ENCODE assay signal across 8 mouse cellular contexts in genomic region chr6:99670481-99671119, GRCm38 (mm10). TPM values are rescaled to one million over a fixed set of nuclear protein-coding genes. Genes with fewer than 3 reads are reported as not detected.
DNase-seq lines count a peak whose midpoint lies in the region; ATAC-seq and TF ChIP-seq lines count a peak whose summit lies in the region.

No protein-coding gene starts in this region.

- DNase-seq in urinary bladder, postnatal 25 days (ENCODE audit: low spot score) = peak; percentile 50
- no peak for DNase-seq in urinary bladder, postnatal 10 days (ENCODE audit: low spot score)
- DNase-seq in brain, embryonic 14.5 days (ENCODE audit: low read depth) = peak; percentile 90
- DNase-seq in hindbrain, postnatal 0 days (ENCODE audit: low spot score) = peak; percentile 80
- DNase-seq in left cerebral cortex, postnatal 4 days = peak; percentile 64
- DNase-seq in thymus, postnatal 4 days = peak; percentile 80

- intact Hi-C loops in left cerebral cortex, postnatal 4 days (cut with DNase I) = no loop called here

- no peak overlapping the region for H3K4me3 ChIP-seq in forebrain, embryonic 12.5 days (replicated peaks)
- no peak overlapping the region for H3K4me3 ChIP-seq in hindbrain, postnatal 0 days (ENCODE audit: low read length)

- no peak overlapping the region for H3K4me2 ChIP-seq in forebrain, embryonic 12.5 days
- no peak overlapping the region for H3K4me2 ChIP-seq in hindbrain, postnatal 0 days (ENCODE audit: low read depth, low read length)

- 56% methylated on average over 7 of the region's 7 CpGs for WGBS in forebrain, embryonic 12.5 days
- WGBS in hindbrain, postnatal 0 days = 44% methylated on average over 7 of the region's 7 CpGs

- no peak for TF ChIP-seq POLR2A in brain, embryonic 14.5 days (IDR thresholded peaks at IDR 0.05; ENCODE audit: borderline replicate concordance, extremely low read depth, insufficient read depth, insufficient read length, poor library complexity, severe bottlenecking)

- TF ChIP-seq CTCF in brain, embryonic 14.5 days (IDR thresholded peaks at IDR 0.05; ENCODE audit: borderline replicate concordance, extremely low read depth, insufficient read depth, insufficient read length) = peak; percentile 74; the same call in 1 of the 2 replicates
- TF ChIP-seq CTCF in hindbrain, postnatal 0 days (IDR thresholded peaks at IDR 0.05; ENCODE audit: low read depth) = peak; percentile 84

- H3K36me3 ChIP-seq in forebrain, embryonic 12.5 days (replicated peaks) = no peaks in the 10 kb centered on the region
- no peaks in the 10 kb centered on the region for H3K36me3 ChIP-seq in hindbrain, postnatal 0 days (ENCODE audit: insufficient read depth, low read length)

- peaks cover 52% of the 10 kb centered on the region for H3K4me1 ChIP-seq in forebrain, embryonic 12.5 days
- H3K4me1 ChIP-seq in hindbrain, postnatal 0 days (ENCODE audit: insufficient read depth, low read length) = peaks cover 32% of the 10 kb centered on the region

- no peak overlapping the region for H3K9ac ChIP-seq in forebrain, embryonic 12.5 days
- no peak overlapping the region for H3K9ac ChIP-seq in hindbrain, postnatal 0 days (replicated peaks; ENCODE audit: low read length)

- peaks cover 9% of the 10 kb centered on the region; the same call in 1 of the 2 replicates for H3K27me3 ChIP-seq in forebrain, embryonic 12.5 days
- H3K27me3 ChIP-seq in hindbrain, postnatal 0 days (ENCODE audit: insufficient read depth, low read length) = no peaks in the 10 kb centered on the region

- H3K9me3 ChIP-seq in forebrain, embryonic 12.5 days = no peaks in the 10 kb centered on the region
- H3K9me3 ChIP-seq in hindbrain, postnatal 0 days (ENCODE audit: low read length) = no peaks in the 10 kb centered on the region

- H3K27ac ChIP-seq in forebrain, embryonic 12.5 days = peak overlapping the region; percentile 87
- H3K27ac ChIP-seq in hindbrain, postnatal 0 days = peak overlapping the region; percentile 41; the same call in 1 of the 2 replicates

- peak; percentile 28; the same call in 1 of the 2 replicates for ATAC-seq in forebrain, embryonic 12.5 days (ENCODE audit: low FRiP score)
- peak; percentile 43 for ATAC-seq in hindbrain, postnatal 0 days
- ATAC-seq in monocyte, adult 5-6 weeks (replicated peaks; ENCODE audit: insufficient number of reproducible peaks, low FRiP score, low TSS enrichment, poor library complexity, severe bottlenecking) = peak; percentile 58; the same call in 1 of the 2 replicates

RNA-seq across cellular contexts. Expression of gene Gm20696, which starts 4.0 kb away (rescaled TPM):
- 0.93 and 1.8 TPM in 2 replicates for polyA plus RNA-seq in brain, embryonic 14.5 days (2012; rRNA removed)
- polyA plus RNA-seq in forebrain, embryonic 12.5 days (2016; fragmentation: Nextera tagmentation; extraction: Ambion mirVana) = 4.2 and 6.0 TPM in 2 replicates
- total RNA-seq in hindbrain, postnatal 0 days (2014; rRNA removed) = 2.9 and 3.6 TPM in 2 replicates
- 2.3 and 2.5 TPM in 2 replicates for polyA plus RNA-seq in hindbrain, postnatal 0 days (2015; fragmentation: Nextera tagmentation; extraction: Ambion mirVana)
- total RNA-seq in left cerebral cortex, postnatal 4 days (2021) = 10 to 100 TPM; 11.2 to 15.9 TPM
- total RNA-seq in monocyte, adult 5-6 weeks (2017) = 12.8 to 26.5 TPM (median 21.5 TPM) in 3 replicates

RNA-seq across cellular contexts. Expression of gene Eif4e3, which starts 4.0 kb away (rescaled TPM):
- polyA plus RNA-seq in brain, embryonic 14.5 days (2012; rRNA removed) = 10.6 and 11.6 TPM in 2 replicates
- polyA plus RNA-seq in forebrain, embryonic 12.5 days (2016; fragmentation: Nextera tagmentation; extraction: Ambion mirVana) = 12.7 and 13.1 TPM in 2 replicates
- 6.5 and 6.7 TPM in 2 replicates for total RNA-seq in hindbrain, postnatal 0 days (2014; rRNA removed)
- 6.5 and 6.6 TPM in 2 replicates for polyA plus RNA-seq in hindbrain, postnatal 0 days (2015; fragmentation: Nextera tagmentation; extraction: Ambion mirVana)
- 10 to 100 TPM; 13.9 to 16.0 TPM for total RNA-seq in left cerebral cortex, postnatal 4 days (2021)
- 23.3 to 33.9 TPM (median 30.5 TPM) in 3 replicates for total RNA-seq in monocyte, adult 5-6 weeks (2017)

RNA-seq across cellular contexts. Expression of gene Gpr27, which starts 21.9 kb away (rescaled TPM):
- polyA plus RNA-seq in brain, embryonic 14.5 days (2012; rRNA removed) = 26.5 and 38.8 TPM in 2 replicates
- polyA plus RNA-seq in forebrain, embryonic 12.5 days (2016; fragmentation: Nextera tagmentation; extraction: Ambion mirVana) = 5.9 and 6.7 TPM in 2 replicates
- 71.2 and 101 TPM in 2 replicates for total RNA-seq in hindbrain, postnatal 0 days (2014; rRNA removed)
- polyA plus RNA-seq in hindbrain, postnatal 0 days (2015; fragmentation: Nextera tagmentation; extraction: Ambion mirVana) = 18.8 and 19.8 TPM in 2 replicates
- total RNA-seq in left cerebral cortex, postnatal 4 days (2021) = 100 to 1,000 TPM; 101 to 104 TPM
- total RNA-seq in monocyte, adult 5-6 weeks (2017) = not detected in 3 replicates

RNA-seq across cellular contexts. Expression of gene Prok2, which starts 55.6 kb away (rescaled TPM):
- polyA plus RNA-seq in brain, embryonic 14.5 days (2012; rRNA removed) = 0.06 and 0.46 TPM in 2 replicates
- 1.1 and 2.1 TPM in 2 replicates for polyA plus RNA-seq in forebrain, embryonic 12.5 days (2016; fragmentation: Nextera tagmentation; extraction: Ambion mirVana)
- total RNA-seq in hindbrain, postnatal 0 days (2014; rRNA removed) = 0.11 TPM in 1 of 2 replicates, not detected in the other
- polyA plus RNA-seq in hindbrain, postnatal 0 days (2015; fragmentation: Nextera tagmentation; extraction: Ambion mirVana) = 0.41 and 0.44 TPM in 2 replicates
- total RNA-seq in left cerebral cortex, postnatal 4 days (2021) = 1 to 10 TPM in 1 of 2 experiments, under 1 TPM in 1; 0.78 to 2.7 TPM
- not detected in 3 replicates for total RNA-seq in monocyte, adult 5-6 weeks (2017)

Comparison
In these comparisons a context has a peak if more than half of its experiments do, and no peak if none do; other contexts are left out.
1. RNA of gene Gpr27, which starts 21.9 kb away (total RNA-seq): 101 to 104 TPM in left cerebral cortex, postnatal 4 days and 71.2 to 101 TPM in hindbrain, postnatal 0 days; not detected in monocyte, adult 5-6 weeks; every median in the first group is over 10 times any median in the second.
2. Peak in every context shown above with its lines, with median percentiles within 50 percentile points of each other: ATAC-seq.